Comparison of ENCODE assay signal across 24 mouse cellular contexts in genomic region chr13:17879061-17879460, GRCm38 (mm10).
DNase-seq lines count a peak whose midpoint lies in the region; ATAC-seq and TF ChIP-seq lines count a peak whose summit lies in the region.
"Had no signal": no experiment of that assay in that cellular context is flagged by ENCODE, and none has a peak within 500 bp of the region (broad histone marks: within the 10 kb centered on the region; RNA-seq: fewer than 3 reads in every experiment).

No protein-coding gene starts in this region.

- H3K4me1 ChIP-seq in heart, postnatal 0 days (ENCODE audit: control insufficient read depth, insufficient read depth), result no peaks in the 10 kb centered on the region
- no peaks in the 10 kb centered on the region for H3K4me1 ChIP-seq in liver, postnatal 0 days (ENCODE audit: insufficient read depth)
- H3K4me1 ChIP-seq: embryonic facial prominence, embryonic 13.5 days; forebrain, embryonic 12.5 days; hindbrain, embryonic 15.5 days; limb, embryonic 13.5 days; liver, embryonic 13.5 days had no signal

- H3K9ac ChIP-seq in heart, postnatal 0 days (replicated peaks; ENCODE audit: low read depth, low read length), result no peak overlapping the region
- H3K9ac ChIP-seq in liver, postnatal 0 days (replicated peaks), result no peak overlapping the region
- H3K9ac ChIP-seq: embryonic facial prominence, embryonic 13.5 days; forebrain, embryonic 12.5 days; hindbrain, embryonic 15.5 days; limb, embryonic 13.5 days; liver, embryonic 13.5 days had no signal

- no peaks in the 10 kb centered on the region for H3K27me3 ChIP-seq in heart, postnatal 0 days (ENCODE audit: control insufficient read depth, insufficient read depth, low read length)
- H3K27me3 ChIP-seq in liver, postnatal 0 days (ENCODE audit: insufficient read depth, low read length), result no peaks in the 10 kb centered on the region
- H3K27me3 ChIP-seq: embryonic facial prominence, embryonic 13.5 days; forebrain, embryonic 12.5 days; hindbrain, embryonic 15.5 days; limb, embryonic 13.5 days; liver, embryonic 13.5 days had no signal

- TF ChIP-seq EP300 in heart, postnatal 0 days (IDR thresholded peaks at IDR 0.05; ENCODE audit: low read depth), result no peak
- 0 out of 2 replicates have a peak, but pooled peaks have one; percentile 7 for TF ChIP-seq EP300 in liver, postnatal 0 days (IDR thresholded peaks at IDR 0.05; ENCODE audit: low read depth)

- no peak for TF ChIP-seq CTCF in heart, postnatal 0 days (IDR thresholded peaks at IDR 0.05; ENCODE audit: low read depth)
- no peak for TF ChIP-seq CTCF in liver, postnatal 0 days (IDR thresholded peaks at IDR 0.05; ENCODE audit: low read depth)

- intact Hi-C loops in heart, postnatal 10 days (cut with DNase I), result no loop called here

- no peak; the same call in 1 of the 2 replicates for ATAC-seq in heart, postnatal 0 days (ENCODE audit: insufficient read depth, low read depth)
- no peak for ATAC-seq in liver, postnatal 0 days
- ATAC-seq: activated CD4-positive, CD25-positive, alpha-beta regulatory T cell, adult 4 months had no signal

- no peak overlapping the region for H3K4me3 ChIP-seq in heart, postnatal 0 days (ENCODE audit: low read depth, low read length)
- H3K4me3 ChIP-seq in liver, postnatal 0 days (ENCODE audit: low read depth, low read length), result no peak overlapping the region
- H3K4me3 ChIP-seq: embryonic facial prominence, embryonic 13.5 days; erythroblast, embryonic 14.5 days; forebrain, embryonic 12.5 days; hindbrain, embryonic 15.5 days; limb, embryonic 13.5 days; liver, embryonic 13.5 days had no signal

- H3K9me3 ChIP-seq in heart, postnatal 0 days (replicated peaks; ENCODE audit: control insufficient read depth, low read length), result peaks cover 6% of the 10 kb centered on the region
- H3K9me3 ChIP-seq in liver, postnatal 0 days (ENCODE audit: low read length), result peaks cover 4% of the 10 kb centered on the region; the same call in 1 of the 2 replicates
- H3K9me3 ChIP-seq: forebrain, embryonic 12.5 days; hindbrain, embryonic 15.5 days; liver, embryonic 13.5 days had no signal

- H3K36me3 ChIP-seq in heart, postnatal 0 days (replicated peaks; ENCODE audit: control insufficient read depth, insufficient read depth, low read length), result peaks cover 18% of the 10 kb centered on the region; the same call in 1 of the 2 replicates
- peaks cover 2% of the 10 kb centered on the region; the same call in 1 of the 2 replicates for H3K36me3 ChIP-seq in liver, postnatal 0 days (replicated peaks; ENCODE audit: insufficient read depth, low read length)

- peak; percentile 23 for DNase-seq in heart, postnatal 0 days (ENCODE audit: low spot score)
- no peak for DNase-seq in heart, postnatal 10 days
- DNase-seq in liver, postnatal 0 days, result no peak
- DNase-seq in liver (no peak), 416B (ENCODE audit: low read depth) (peak; percentile 16)
- DNase-seq in induced T-regulatory cell, adult 2 months (ENCODE audit: low read depth), result peak; percentile 8
- no peak for DNase-seq in adrenal gland, adult 8-10 months
- DNase-seq: adrenal gland, postnatal 10 days; cerebellum, adult 2 months; cerebellum, postnatal 36 days; embryo, embryonic 11 days; heart, postnatal 4 days; kidney, adult 18-20 months; kidney, postnatal 36 days; liver, embryonic 13.5 days; thymus, adult 2 months; thymus, postnatal 4 days had no signal

- H3K27ac ChIP-seq in heart, postnatal 0 days (ENCODE audit: low read depth), result no peak overlapping the region
- H3K27ac ChIP-seq in liver, postnatal 0 days (ENCODE audit: low read depth), result no peak overlapping the region
- H3K27ac ChIP-seq: embryonic facial prominence, embryonic 13.5 days; forebrain, embryonic 12.5 days; hindbrain, embryonic 15.5 days; limb, embryonic 13.5 days; liver, embryonic 13.5 days had no signal

- H3K4me2 ChIP-seq in heart, postnatal 0 days (ENCODE audit: low read depth, low read length), result no peak overlapping the region
- H3K4me2 ChIP-seq in liver, postnatal 0 days (ENCODE audit: low read depth, low read length), result no peak overlapping the region
- H3K4me2 ChIP-seq: embryonic facial prominence, embryonic 13.5 days; forebrain, embryonic 12.5 days; hindbrain, embryonic 15.5 days; limb, embryonic 13.5 days; liver, embryonic 13.5 days; midbrain, embryonic 11.5 days had no signal

Comparison
In these comparisons a context has a peak if more than half of its experiments do, and no peak if none do; other contexts are left out.
1. DNase-seq: peak in heart, postnatal 0 days (single experiment), 416B (single experiment) and induced T-regulatory cell, adult 2 months (single experiment); none in heart, postnatal 10 days (0 of 2), liver, postnatal 0 days (single experiment), liver (single experiment) and adrenal gland, adult 8-10 months (single experiment).